Mouse (Mus musculus) CD4-positive naive resting alpha-beta T cell, adult 57 days (primary cell): Measurements from ENCODE around the gene Sp100. TPM values are rescaled to one million over a fixed set of nuclear protein-coding genes. Genes with fewer than 3 reads are reported as not detected.

Experiments used
- total RNA-seq: library from RNA; stranded (reverse); gene quantifications from one replicate; pipeline ENCODE4 v1.2.4, GENCODE M21; 2023

Gene Sp100
- total RNA-seq: 623 TPM

GRCm38 (mm10) chr1:85649881-85650280, at the start of gene Sp100:
Sp100 (plus strand) TSS chr1:85649988.

GRCm38 (mm10) chr1:85600078-85600477, 49.7 kb upstream of the Sp100 start, which contains the start of gene Sp140:
Sp140 (plus strand) TSS chr1:85600378.

Other genes starting within 250 kb of the Sp100 start
- not detected for gene G530012D18Rik, start 74.3 kb upstream of the Sp100 start, total RNA-seq
- 130 TPM for gene Sp110, start 51.2 kb upstream of the Sp100 start, total RNA-seq
- 40.1 TPM for gene Sp140, start 49.6 kb upstream of the Sp100 start, total RNA-seq
- 22.3 TPM for gene A630001G21Rik, start 128.7 kb downstream of the Sp100 start, total RNA-seq
- gene Cab39, start 143.5 kb downstream of the Sp100 start, total RNA-seq: 111 TPM
- gene Itm2c, start 244.3 kb downstream of the Sp100 start, total RNA-seq: 71.3 TPM